Mouse (Mus musculus): ENCODE measurements around the gene Rnf224.

DNA sequence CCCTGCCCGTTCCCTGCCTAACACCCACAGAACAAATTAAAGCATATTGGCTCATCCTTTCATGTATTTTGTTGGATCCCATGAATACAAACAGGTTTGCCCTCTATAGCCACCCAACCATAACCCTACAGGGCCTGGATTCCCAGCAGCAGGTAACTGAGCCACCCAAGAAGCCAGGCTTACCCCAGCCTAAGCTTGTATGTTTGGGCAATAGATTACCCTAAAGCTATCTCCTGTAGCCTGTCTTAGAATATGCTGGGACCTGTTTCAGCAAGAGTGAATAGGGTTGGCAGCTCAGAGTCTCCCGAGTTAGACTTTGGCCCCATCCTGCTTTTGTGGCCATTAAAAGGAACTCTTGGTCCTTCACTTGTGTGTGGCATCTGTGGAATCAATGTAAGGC, 49.0 kb upstream of the Rnf224 start:
- no peak for TF ChIP-seq POLR2A (IDR thresholded peaks at IDR 0.05; ENCODE audit: borderline replicate concordance, extremely low read depth, insufficient read depth, insufficient read length, poor library complexity, severe bottlenecking)
- no peak for TF ChIP-seq CTCF (IDR thresholded peaks at IDR 0.05; ENCODE audit: borderline replicate concordance, extremely low read depth, insufficient read depth, insufficient read length)

All from brain, embryonic 14.5 days (tissue).